Mouse (Mus musculus) erythroblast, embryonic 14.5 days (primary cell): ENCODE measurements around the gene Nova1.

Experiments used
- GATA1 ChIP-seq: IDR thresholded peaks from 2 replicates; pipeline ENCODE4 v1.6.1; 2012; ENCODE audit warnings: low read length, inconsistent platforms, mixed read lengths
- TAL1 ChIP-seq: IDR thresholded peaks from 3 replicates; pipeline ENCODE4 v1.6.1; 2012; ENCODE audit warnings: low read length, inconsistent platforms, mixed read lengths

- TF ChIP-seq GATA1 (no peak), TAL1 (no peak)
Measured at GRCm38 (mm10) chr12:46721914-46722313, 96.8 kb downstream of the Nova1 start.
